Mouse (Mus musculus): ENCODE data around the gene Slc22a6. TPM values are rescaled to one million over a fixed set of nuclear protein-coding genes. Genes with fewer than 3 reads are reported as not detected.

Gene Slc22a6
- polyA plus RNA-seq, 1 experiment from 2014 or later: 26.5 TPM

DNA sequence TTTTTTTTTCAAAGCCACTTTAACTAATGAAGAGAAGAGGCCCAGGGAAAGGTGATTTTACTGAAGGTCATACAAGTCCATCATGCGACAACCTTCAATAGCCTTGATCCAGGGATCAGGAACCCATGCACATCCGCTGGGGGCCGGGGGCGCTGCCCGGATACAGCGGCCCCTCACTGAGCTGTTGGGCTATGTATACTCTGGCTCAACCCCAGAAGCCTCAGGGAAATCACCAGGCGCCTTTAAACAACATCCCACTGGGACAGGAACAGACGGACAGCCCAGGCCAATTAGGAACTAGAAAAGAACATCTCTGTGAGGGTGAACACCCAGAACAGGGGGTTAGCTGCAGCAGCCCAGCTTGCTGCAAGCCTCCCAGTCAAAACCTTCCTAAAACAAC, 26.9 kb upstream of the Slc22a6 start, which contains the start of gene Slc22a8:
Slc22a8 (plus strand) TSS at position 301 of the 400 bp plus-strand sequence.
- ATAC-seq (replicated peaks; ENCODE audit: low FRiP score): no peak
- H3K27ac ChIP-seq: no peak within 1 kb of the TSS
- H3K27me3 ChIP-seq: no peaks in the 10 kb centered on the region
- no peaks in the 10 kb centered on the region for H3K9me3 ChIP-seq (replicated peaks)
- 60% methylated on average over 8 of the region's 8 CpGs for WGBS
- no peak within 1 kb of the TSS for H3K9ac ChIP-seq
- H3K4me3 ChIP-seq (replicated peaks): no peak within 1 kb of the TSS
- H3K4me2 ChIP-seq: no peak within 1 kb of the TSS
- H3K36me3 ChIP-seq: no peaks in the 10 kb centered on the region
- H3K4me1 ChIP-seq: peaks cover 38% of the 10 kb centered on the region

DNA sequence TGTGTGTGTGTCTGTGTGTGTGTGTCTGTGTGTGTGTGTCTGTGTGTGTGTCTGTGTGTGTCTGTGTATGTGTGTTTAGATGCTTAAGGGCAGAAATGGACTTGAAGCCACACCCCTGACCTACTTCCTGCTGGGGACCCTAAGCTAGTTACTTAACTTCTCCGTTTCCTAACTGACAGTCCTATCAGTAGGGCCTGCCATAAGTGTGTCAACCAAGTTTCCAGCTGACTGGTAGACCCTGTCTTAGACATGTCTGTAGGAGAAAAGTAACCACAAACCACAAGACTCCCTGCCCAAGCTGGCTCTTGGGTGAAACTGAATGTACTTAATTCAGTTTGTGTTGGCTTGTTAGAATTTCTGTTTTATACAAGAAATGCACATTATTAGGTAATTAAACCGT, 25.7 kb upstream of the Slc22a6 start:
- no peak for ATAC-seq (replicated peaks; ENCODE audit: low FRiP score)
- Histone ChIP-seq H3K27ac (no peak overlapping the region; the same call in 1 of the 2 replicates), H3K27me3 (no peaks in the 10 kb centered on the region), H3K9ac (no peak overlapping the region), H3K4me1 (peaks cover 42% of the 10 kb centered on the region), H3K4me2 (no peak overlapping the region), H3K36me3 (no peaks in the 10 kb centered on the region), H3K4me3 (replicated peaks) (no peak overlapping the region), H3K9me3 (replicated peaks) (no peaks in the 10 kb centered on the region)
- WGBS: 52% methylated on average over 2 of the region's 2 CpGs

DNA sequence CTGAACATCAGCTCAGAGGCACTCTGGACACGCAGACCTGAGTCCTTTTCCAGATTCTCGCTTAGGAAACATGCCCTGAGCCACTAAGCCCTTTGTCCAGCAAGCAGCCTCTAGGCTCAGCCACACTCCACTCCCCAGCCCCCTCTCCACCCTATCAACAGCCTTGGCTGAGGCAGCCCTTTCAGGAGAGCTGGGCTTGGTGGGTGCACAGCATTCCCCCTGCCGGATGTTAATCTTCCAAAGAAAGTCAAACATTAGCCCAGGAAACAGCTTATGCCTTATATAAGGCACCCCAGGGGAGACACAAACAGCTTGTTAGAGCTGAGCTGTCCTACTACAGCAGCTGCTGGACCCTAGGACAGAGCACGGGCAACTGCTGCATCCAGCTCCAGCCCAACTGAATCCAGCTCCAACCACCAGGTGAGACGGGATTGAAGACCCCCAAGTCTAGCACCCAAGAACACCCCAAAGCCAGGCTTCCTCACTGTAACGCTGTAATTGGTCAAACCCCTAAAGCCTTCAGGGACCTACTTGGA, 24.9 kb upstream of the Slc22a6 start:
- Histone ChIP-seq H3K36me3 (no peaks in the 10 kb centered on the region), H3K9me3 (replicated peaks) (no peaks in the 10 kb centered on the region), H3K4me3 (replicated peaks) (no peak overlapping the region), H3K4me1 (peaks cover 48% of the 10 kb centered on the region), H3K27me3 (no peaks in the 10 kb centered on the region), H3K9ac (no peak overlapping the region), H3K4me2 (peak overlapping the region; percentile 15; the same call in 1 of the 2 replicates), H3K27ac (peak overlapping the region; percentile 74)
- peak; percentile 84 for ATAC-seq (replicated peaks; ENCODE audit: low FRiP score)
- 72% methylated on average over 6 of the region's 6 CpGs for WGBS

DNA sequence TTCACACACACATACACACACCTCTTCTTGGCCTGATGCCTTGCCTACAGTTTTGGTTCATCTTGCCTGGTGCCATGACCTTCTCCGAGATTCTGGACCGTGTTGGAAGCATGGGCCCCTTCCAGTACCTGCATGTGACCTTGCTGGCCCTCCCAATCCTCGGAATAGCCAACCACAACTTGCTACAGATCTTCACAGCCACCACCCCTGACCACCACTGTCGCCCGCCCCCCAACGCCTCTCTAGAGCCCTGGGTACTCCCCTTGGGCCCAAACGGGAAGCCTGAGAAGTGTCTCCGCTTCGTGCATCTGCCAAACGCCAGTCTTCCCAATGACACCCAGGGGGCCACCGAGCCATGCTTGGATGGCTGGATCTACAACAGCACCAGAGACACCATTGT, 24.0 kb upstream of the Slc22a6 start:
- Histone ChIP-seq H3K36me3 (no peaks in the 10 kb centered on the region), H3K9ac (no peak overlapping the region), H3K9me3 (replicated peaks) (no peaks in the 10 kb centered on the region), H3K4me2 (peak overlapping the region; percentile 23; the same call in 1 of the 2 replicates), H3K4me1 (peaks cover 51% of the 10 kb centered on the region), H3K27me3 (no peaks in the 10 kb centered on the region), H3K4me3 (replicated peaks) (no peak overlapping the region), H3K27ac (no peak overlapping the region)
- WGBS: 85% methylated on average over 11 of the region's 11 CpGs
- ATAC-seq (replicated peaks; ENCODE audit: low FRiP score): no peak

DNA sequence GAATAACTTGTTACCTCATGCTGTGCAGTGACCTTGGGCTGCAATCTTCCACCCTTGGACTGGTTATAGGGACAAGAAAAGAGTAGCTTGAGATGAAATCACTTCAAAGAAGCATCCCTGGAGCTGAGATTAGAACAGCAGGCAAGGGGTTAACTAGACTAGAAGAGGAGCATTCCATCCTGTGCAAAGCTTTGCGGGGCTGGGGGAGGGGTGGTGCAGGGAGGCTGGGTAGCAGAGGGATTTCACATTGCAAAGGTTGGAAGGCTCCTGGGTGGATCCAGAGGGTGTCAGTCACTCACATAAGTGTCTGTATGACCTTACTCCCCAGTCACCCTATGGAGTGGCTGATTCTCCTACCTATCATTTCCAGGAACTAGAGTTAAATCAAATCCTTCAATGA, 23.3 kb upstream of the Slc22a6 start:
- 3% methylated on average over 1 of the region's 1 CpGs for WGBS
- Histone ChIP-seq H3K27me3 (no peaks in the 10 kb centered on the region), H3K4me3 (replicated peaks) (no peak overlapping the region), H3K36me3 (no peaks in the 10 kb centered on the region), H3K4me2 (peak overlapping the region; percentile 27), H3K9ac (no peak overlapping the region), H3K27ac (no peak overlapping the region), H3K9me3 (replicated peaks) (no peaks in the 10 kb centered on the region), H3K4me1 (peaks cover 51% of the 10 kb centered on the region)
- no peak for ATAC-seq (replicated peaks; ENCODE audit: low FRiP score)

DNA sequence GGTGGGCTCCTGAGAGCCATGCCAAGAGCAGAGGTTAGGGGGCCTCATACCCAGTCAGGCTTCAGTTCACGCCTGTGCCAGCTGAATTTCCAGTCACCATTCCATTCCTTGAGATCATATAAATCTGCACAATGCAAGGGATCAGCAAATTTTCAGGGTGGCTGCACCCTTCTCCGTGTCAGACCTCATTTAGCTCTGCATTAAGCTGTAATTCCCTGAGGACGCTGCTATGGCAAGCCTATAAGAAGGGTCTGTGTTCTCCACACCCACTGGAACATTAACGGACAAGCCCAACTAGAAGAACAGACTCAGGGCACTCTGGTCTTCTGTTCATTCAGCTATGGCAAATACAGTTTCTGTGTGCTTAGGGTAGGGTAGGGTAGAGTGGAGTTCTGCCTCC, 20.6 kb upstream of the Slc22a6 start:
- Histone ChIP-seq H3K27me3 (no peaks in the 10 kb centered on the region), H3K27ac (peak overlapping the region; percentile 68), H3K36me3 (no peaks in the 10 kb centered on the region), H3K4me2 (0 out of 2 replicates have a peak overlapping the region, but pooled peaks have one; percentile 3), H3K9ac (no peak overlapping the region), H3K9me3 (replicated peaks) (no peaks in the 10 kb centered on the region), H3K4me3 (replicated peaks) (no peak overlapping the region), H3K4me1 (peaks cover 37% of the 10 kb centered on the region)
- peak; percentile 24; the same call in 1 of the 2 replicates for ATAC-seq (replicated peaks; ENCODE audit: low FRiP score)
- WGBS: 59% methylated on average over 4 of the region's 4 CpGs

DNA sequence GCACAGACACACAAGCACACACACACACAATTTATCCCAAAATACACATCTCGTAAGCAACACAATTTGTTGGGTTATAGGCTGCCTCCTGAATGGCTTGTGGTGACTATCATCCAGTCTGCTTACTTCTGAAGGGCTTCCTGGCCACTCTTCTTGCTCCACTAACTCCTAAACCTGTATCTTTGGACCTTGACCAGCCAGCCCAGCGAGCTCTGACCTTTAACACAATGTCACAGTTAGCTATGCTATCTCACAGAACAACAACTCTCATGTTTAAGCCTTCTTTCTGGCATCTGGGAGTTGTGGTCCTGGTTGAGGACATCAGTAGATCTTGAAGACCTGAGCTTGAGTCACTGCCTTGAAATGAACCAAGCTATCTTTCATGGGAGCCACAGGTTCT, 18.6 kb upstream of the Slc22a6 start:
- Histone ChIP-seq H3K4me2 (no peak overlapping the region), H3K9me3 (replicated peaks) (no peaks in the 10 kb centered on the region), H3K27me3 (no peaks in the 10 kb centered on the region), H3K4me3 (replicated peaks) (no peak overlapping the region), H3K36me3 (no peaks in the 10 kb centered on the region), H3K27ac (no peak overlapping the region), H3K4me1 (peaks cover 20% of the 10 kb centered on the region), H3K9ac (no peak overlapping the region)
- WGBS: 79% methylated on average over 2 of the region's 2 CpGs
- no peak for ATAC-seq (replicated peaks; ENCODE audit: low FRiP score)

DNA sequence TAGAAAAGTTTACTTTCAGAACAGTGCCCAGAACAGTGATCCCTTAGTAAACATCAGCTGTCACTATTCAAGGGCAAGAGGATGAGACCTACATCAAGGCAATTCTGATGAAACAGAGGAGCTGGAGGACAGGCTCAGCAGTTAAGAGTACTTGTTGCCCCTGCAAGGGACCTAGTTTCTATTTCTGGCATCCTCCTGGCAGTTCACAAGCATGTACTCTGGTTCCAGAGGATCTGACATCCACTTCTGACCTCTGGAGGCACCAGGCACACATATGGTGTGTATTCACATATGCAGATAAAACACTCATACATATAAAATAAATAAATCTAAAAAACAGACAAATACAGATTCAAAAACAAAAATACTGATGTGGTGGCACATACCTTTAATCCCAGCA, 15.9 kb upstream of the Slc22a6 start:
- Histone ChIP-seq H3K4me1 (peaks cover 11% of the 10 kb centered on the region), H3K4me3 (replicated peaks) (no peak overlapping the region), H3K9me3 (replicated peaks) (no peaks in the 10 kb centered on the region), H3K27ac (no peak overlapping the region), H3K4me2 (no peak overlapping the region), H3K27me3 (no peaks in the 10 kb centered on the region), H3K9ac (no peak overlapping the region), H3K36me3 (no peaks in the 10 kb centered on the region)
- no peak for ATAC-seq (replicated peaks; ENCODE audit: low FRiP score)

DNA sequence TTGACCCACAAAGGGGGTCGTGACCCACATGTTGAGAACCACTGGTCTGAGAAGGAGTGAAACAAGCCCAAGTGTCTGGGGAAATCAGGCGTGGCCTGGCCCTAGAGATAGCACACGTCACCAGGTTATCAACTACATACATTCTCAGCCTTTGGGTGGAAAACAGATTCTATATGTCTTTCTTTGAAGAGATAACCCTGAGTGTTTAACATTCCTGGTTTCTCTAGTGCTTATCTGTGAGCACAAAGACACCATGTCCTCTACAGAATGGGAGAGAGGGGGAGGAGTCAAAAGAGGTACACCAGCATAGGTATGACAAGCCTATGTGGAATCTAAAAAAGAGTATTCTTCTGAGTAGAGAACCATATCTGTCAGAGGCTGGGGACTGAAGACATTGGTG, 14.9 kb upstream of the Slc22a6 start:
- 57% methylated on average over 3 of the region's 3 CpGs for WGBS
- no peaks in the 10 kb centered on the region for H3K36me3 ChIP-seq
- H3K4me1 ChIP-seq: peaks cover 3% of the 10 kb centered on the region
- H3K27ac ChIP-seq: no peak overlapping the region
- ATAC-seq (replicated peaks; ENCODE audit: low FRiP score): no peak; the same call in 1 of the 2 replicates
- H3K4me2 ChIP-seq: no peak overlapping the region
- no peaks in the 10 kb centered on the region for H3K27me3 ChIP-seq
- H3K4me3 ChIP-seq (replicated peaks): no peak overlapping the region
- H3K9ac ChIP-seq: no peak overlapping the region
- no peaks in the 10 kb centered on the region for H3K9me3 ChIP-seq (replicated peaks)

DNA sequence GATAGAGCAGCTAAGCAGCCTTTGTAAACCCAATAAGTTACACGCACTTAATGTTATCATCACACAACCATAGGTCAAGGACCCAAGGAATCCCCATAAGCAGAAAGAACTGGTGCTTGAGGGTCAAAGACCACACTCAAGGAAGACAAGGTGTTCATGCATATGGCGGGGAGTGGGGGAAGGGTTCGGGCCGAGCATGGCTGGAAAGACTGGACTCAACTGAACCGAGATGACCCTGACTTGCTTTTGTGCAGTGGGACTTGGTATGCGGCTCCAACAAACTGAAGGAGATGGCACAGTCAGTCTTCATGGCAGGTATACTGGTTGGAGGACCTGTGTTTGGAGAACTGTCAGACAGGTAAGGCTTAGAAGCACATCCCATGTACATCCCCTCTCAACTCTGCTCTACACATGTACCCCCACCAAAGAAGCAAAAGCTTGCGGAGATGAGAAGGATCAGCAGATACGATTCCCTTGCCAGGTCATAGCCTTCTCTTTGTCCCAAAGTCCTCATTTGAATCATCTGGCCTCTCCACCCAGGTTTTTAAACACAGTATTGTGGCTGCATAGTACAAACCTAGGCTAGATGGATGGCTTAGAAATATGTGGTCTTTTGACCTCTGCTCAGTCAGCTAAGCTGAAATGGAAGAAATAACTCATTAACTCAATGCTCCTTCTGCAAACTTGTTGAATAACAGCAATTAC, 13.2 kb upstream of the Slc22a6 start:
- H3K27me3 ChIP-seq: no peaks in the 10 kb centered on the region
- no peaks in the 10 kb centered on the region for H3K9me3 ChIP-seq (replicated peaks)
- 92% methylated on average over 8 of the region's 8 CpGs for WGBS
- peak; percentile 29; the same call in 1 of the 2 replicates for ATAC-seq (replicated peaks; ENCODE audit: low FRiP score)
- H3K9ac ChIP-seq: no peak overlapping the region
- H3K4me2 ChIP-seq: no peak overlapping the region
- H3K4me1 ChIP-seq: no peaks in the 10 kb centered on the region; the same call in 1 of the 2 replicates
- no peaks in the 10 kb centered on the region for H3K36me3 ChIP-seq
- H3K27ac ChIP-seq: no peak overlapping the region
- H3K4me3 ChIP-seq (replicated peaks): no peak overlapping the region

DNA sequence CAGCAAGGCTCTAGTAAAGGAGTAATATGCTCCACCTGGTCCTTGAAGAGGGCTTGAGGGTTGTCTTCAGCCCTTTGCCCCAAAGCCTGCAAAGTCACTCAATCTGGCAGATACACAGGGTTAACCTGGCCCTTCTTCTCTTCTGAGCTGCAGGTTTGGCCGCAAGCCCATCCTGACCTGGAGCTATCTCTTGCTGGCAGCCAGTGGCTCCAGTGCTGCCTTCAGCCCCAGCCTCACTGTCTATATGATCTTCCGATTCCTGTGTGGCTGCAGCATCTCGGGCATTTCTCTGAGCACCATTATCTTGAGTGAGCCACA, 12.6 kb upstream of the Slc22a6 start:
- Histone ChIP-seq H3K36me3 (no peaks in the 10 kb centered on the region), H3K9ac (no peak overlapping the region), H3K4me1 (no peaks in the 10 kb centered on the region; the same call in 1 of the 2 replicates), H3K4me2 (no peak overlapping the region), H3K9me3 (replicated peaks) (no peaks in the 10 kb centered on the region), H3K27ac (0 out of 2 replicates have a peak overlapping the region, but pooled peaks have one; percentile 23), H3K27me3 (no peaks in the 10 kb centered on the region), H3K4me3 (replicated peaks) (no peak overlapping the region)
- 82% methylated on average over 3 of the region's 3 CpGs for WGBS
- ATAC-seq (replicated peaks; ENCODE audit: low FRiP score): peak; percentile 58

DNA sequence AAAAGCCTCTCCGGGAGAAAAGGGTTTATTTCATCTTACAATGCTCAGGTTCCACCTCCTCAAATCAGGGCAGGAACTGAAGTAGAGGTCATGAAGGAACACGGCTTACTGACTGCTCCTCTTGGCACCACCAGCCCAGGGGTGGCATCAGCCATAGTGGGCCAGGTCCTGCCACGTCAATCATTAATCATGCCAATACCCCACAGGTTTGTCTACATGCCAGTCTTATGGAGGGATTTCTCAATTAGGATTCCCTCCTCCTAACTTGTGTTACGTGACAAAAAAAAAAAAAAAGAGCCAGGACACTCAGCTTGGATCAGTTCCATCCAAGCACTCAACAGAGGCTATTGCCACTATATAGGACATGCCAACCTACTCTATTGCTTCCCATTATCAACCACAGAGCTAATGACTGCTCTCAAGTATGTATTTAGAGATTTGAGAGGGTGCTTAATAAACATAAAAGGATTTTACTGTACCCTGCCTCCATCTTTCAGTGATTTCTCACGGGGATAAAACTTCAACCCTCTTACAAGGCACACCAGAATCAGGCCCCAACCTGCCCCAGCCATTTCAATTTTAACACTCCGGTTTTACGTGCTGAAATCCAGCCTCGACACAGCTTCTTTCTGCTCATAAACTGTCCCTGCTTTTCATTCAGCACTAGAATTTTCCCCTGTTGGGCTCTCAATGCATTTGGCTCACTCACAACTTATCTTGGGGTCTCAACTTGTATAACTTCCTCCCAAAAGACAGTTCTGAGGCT, 6.3 kb upstream of the Slc22a6 start:
- Histone ChIP-seq H3K27ac (no peak overlapping the region), H3K4me3 (replicated peaks) (no peak overlapping the region), H3K4me2 (no peak overlapping the region), H3K36me3 (no peaks in the 10 kb centered on the region), H3K27me3 (no peaks in the 10 kb centered on the region), H3K9me3 (replicated peaks) (no peaks in the 10 kb centered on the region), H3K4me1 (no peaks in the 10 kb centered on the region), H3K9ac (no peak overlapping the region)
- ATAC-seq (replicated peaks; ENCODE audit: low FRiP score): no peak
- WGBS: 83% methylated on average over 8 of the region's 8 CpGs

Measured in kidney, embryonic 15.5 days (tissue).